Mouse (Mus musculus): ENCODE data around the gene Xpc. TPM values are rescaled to one million over a fixed set of nuclear protein-coding genes. Genes with fewer than 3 reads are reported as not detected.
"Not testable (repeated sequence)": the region's sequence is repeated elsewhere in the genome, so short reads cannot be mapped to it uniquely, and the experiment has no call there.

Xpc gene
- polyA plus RNA-seq, 1 experiment from 2014 or later, result 27.3 TPM

DNA sequence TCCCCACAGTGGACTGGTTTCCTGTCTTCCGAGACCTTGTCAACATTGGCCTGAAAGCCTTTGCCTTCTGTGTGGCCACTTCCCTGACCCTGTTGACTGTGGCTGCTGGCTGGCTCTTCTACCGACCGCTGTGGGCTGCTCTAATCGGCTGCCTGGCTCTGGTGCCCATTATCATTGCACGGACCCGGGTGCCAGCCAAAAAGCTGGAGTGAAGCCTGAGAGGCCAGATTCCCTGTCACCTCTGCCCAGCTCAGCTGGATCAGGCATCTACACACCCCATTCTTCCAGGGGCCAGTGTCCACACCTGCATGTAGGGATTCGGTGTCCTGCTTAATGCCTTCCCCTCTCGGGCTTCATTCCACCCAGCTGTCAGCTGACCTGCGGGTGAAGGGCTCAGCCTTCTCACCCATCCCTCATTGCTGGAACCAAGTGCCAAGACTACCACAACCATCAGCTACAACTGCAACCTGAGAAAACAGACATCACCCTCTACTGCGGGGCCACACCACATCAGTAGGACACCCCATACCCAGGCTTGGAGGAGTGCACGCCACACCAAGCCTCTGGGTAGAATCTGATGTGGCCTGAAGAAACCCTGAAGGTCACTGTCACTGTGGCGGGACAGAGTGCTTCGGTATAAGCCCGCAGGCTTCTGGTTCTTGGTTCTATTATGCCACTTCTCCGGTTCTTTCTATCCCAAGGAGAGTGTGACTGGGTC lies 28.8 kb downstream of the Xpc start:
- no peaks in the 10 kb centered on the region for H3K27me3 ChIP-seq (replicated peaks; ENCODE audit: low read depth, poor library complexity, severe bottlenecking)
- no peak overlapping the region for H3K27ac ChIP-seq (replicated peaks)
- peaks cover 99% of the 10 kb centered on the region for H3K36me3 ChIP-seq (replicated peaks)
- no peaks in the 10 kb centered on the region for H3K9me3 ChIP-seq
- 0 out of 2 replicates have a peak, but pooled peaks cover 5% of the 10 kb centered on the region for H3K4me1 ChIP-seq
- H3K4me3 ChIP-seq, result no peak overlapping the region
- 93% methylated on average over 15 of the region's 15 CpGs for WGBS
- DNase-seq (ENCODE audit: low spot score), result no peak

DNA sequence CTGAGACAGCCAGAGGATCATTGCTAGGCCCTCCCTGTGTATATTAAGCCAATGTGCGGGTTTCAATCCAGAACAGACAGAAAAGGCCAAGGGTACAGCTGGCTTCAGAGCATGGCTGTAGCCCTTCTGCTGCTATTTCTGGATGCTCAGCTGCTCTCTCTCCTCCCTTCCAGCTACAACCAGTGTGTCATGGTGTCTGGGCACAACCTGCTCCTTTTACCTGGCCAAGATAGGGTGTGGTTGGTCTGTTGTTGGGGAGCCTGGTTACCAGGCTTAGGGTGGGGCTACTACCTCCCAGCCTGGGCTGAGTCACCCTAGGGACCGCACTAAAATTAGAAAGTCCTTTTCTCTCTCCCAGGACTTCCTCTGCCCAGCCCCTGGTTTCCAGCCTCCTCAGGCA lies 32.3 kb downstream of the Xpc start:
- no peak for DNase-seq (ENCODE audit: low spot score)
- 98% methylated on average over 2 of the region's 2 CpGs for WGBS
- Histone ChIP-seq H3K4me3 (no peak overlapping the region), H3K36me3 (replicated peaks) (peaks cover 100% of the 10 kb centered on the region), H3K27ac (replicated peaks) (no peak overlapping the region), H3K4me1 (no peaks in the 10 kb centered on the region), H3K9me3 (no peaks in the 10 kb centered on the region), H3K27me3 (replicated peaks; ENCODE audit: low read depth, poor library complexity, severe bottlenecking) (no peaks in the 10 kb centered on the region)

DNA sequence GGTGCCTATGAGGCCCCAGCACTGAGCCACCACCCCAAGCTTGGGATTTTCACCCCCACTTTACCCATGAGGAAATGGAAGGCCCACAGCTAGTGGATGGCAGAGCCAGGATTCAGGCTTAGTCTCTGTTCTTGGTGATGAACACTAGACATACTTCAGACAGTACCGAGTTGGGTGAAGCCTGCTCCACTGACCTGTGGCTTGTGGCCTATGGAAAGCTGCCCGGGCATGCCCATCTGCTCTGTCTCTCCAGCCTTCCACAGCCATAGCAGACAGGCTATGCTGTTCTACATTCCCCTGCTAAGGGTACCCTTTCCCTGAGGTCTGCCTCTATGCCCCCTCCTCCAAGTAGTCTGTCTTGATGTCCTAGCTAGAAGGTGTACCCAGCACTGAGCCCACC lies 39.1 kb downstream of the Xpc start:
- WGBS, result 94% methylated on average over 2 of the region's 2 CpGs
- no peaks in the 10 kb centered on the region for H3K27me3 ChIP-seq (replicated peaks; ENCODE audit: low read depth, poor library complexity, severe bottlenecking)
- H3K4me3 ChIP-seq, result no peak overlapping the region
- H3K36me3 ChIP-seq (replicated peaks), result peaks cover 65% of the 10 kb centered on the region
- H3K4me1 ChIP-seq, result peaks cover 36% of the 10 kb centered on the region
- no peak for DNase-seq (ENCODE audit: low spot score)
- H3K9me3 ChIP-seq, result no peaks in the 10 kb centered on the region
- no peak overlapping the region for H3K27ac ChIP-seq (replicated peaks)

DNA sequence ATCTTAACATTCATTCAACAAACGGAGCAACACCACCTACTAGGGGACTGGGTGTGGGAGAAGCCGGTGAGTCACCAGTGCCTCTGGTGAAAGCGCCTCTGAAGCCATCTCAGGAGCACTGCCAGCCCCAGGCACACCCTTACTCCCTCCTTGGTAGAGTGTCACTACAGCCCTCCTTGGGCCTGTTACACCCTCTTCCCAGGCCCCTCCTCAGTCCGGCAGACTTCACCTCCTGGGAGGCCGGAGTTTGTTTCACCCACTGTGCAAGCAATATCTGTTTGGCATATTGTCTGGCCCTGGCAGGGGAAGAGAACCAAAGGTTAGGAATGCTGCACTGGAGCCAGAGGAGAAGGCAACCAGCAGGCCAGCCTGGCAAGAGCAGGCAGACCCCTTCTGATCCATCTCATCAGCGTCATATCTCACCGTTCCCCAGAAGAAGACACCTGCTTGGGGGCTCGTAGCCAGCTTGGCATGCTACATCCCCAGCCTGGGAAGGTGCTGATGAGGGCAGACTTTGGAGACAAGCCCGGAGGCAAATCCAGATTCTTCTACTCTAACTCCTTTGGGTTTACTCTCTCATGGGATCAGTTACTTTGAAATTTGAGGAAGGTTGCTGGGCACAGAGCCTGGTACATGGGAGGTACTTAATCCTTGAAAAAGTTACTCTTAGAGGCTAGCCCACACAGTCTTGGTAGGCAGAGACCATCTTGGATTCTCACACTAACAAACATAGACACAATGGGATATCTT lies 41.1 kb downstream of the Xpc start:
- no peak for DNase-seq (ENCODE audit: low spot score)
- Histone ChIP-seq H3K27ac (replicated peaks) (peak overlapping the region; percentile 91), H3K27me3 (replicated peaks; ENCODE audit: low read depth, poor library complexity, severe bottlenecking) (no peaks in the 10 kb centered on the region), H3K4me1 (peaks cover 36% of the 10 kb centered on the region), H3K4me3 (peak overlapping the region; percentile 82), H3K9me3 (no peaks in the 10 kb centered on the region), H3K36me3 (replicated peaks) (peaks cover 61% of the 10 kb centered on the region)
- WGBS, result 63% methylated on average over 9 of the region's 9 CpGs

DNA sequence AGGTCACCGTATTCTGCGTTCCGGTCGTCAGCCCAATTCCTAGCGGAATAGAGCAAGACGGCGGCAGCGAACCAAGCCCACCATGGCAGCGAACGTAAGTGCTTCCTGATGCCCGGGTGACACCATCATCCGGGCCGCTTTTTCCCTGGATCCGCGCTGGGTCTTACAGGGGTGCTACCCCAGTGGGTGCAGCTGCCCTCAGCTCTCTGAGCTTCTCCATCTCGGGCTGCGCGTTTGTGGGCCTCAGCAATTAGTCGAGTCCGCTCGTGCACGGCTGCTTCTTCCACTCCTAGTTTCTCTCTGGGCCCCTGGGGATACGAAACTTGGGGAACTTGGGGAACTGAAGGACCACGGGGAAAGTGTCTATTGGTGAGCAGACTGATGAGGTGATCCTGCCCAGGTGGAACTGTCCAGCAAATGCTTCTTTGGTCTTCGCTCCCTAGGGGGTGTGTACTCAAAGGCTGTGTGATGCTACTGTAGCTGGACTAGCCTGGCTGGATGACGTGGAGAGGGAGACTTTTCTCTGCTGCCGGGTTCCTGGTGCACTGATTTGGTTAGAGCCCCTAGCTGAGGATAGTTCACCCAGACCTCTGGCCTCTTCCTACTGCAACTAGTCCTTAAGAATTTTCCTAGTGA lies 41.8 kb downstream of the Xpc start:
- WGBS, result under 1% methylated on average over 27 of the region's 27 CpGs
- H3K36me3 ChIP-seq (replicated peaks), result peaks cover 61% of the 10 kb centered on the region

DNA sequence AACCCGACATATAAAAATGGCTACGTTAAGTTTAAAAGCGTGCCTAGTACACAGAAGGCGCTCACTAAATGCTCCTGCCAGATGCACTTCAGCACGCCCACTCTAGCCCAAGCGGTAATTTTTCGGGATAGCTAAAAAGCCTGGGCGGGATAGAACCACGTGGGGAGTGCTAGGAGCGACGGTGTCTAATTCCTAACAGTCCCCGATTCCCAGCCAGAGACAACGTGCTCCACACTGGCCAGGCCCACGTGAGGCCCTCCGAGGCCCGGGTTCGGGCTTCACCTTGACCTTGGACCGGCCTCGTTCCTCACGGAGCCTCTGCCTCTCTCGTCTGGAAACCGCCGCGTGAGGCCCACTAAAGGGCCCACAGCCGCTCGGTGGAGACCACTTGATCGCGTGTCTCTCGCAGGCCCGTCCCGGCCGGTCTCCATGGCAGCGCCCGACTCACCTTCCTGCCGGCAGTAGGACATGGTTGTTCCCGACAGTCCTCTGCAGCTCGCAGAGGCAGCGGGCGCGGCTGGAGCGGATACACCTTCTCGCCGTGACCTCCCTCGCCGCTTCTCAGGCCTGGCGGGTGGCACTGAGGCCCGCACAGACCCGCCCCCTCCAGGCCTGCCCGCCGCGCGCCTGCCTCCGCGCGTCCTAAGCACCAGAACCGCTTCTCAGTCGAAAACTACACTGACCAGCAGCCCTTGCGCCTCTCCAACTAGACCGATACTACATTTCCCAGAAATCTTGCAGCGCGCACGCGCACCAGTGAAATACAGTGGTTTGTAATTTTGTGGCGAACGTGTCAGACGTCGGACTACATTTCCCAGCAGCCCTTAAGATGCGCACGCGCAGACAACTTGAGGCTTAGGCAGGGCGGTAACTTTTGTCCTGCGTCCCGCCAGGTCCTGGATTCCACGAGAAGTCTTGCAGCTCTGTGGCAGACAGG lies 42.6 kb downstream of the Xpc start, which contains the start of the genes Chchd4 and Tmem43:
Chchd4 (minus strand) TSS at position 679 of the 937 bp plus-strand sequence.
Tmem43 (plus strand) TSS at position 836 of the 937 bp plus-strand sequence.
- Histone ChIP-seq H3K4me1 (peaks cover 36% of the 10 kb centered on the region), H3K4me3 (peak within 1 kb of the TSS; percentile 82), H3K36me3 (replicated peaks) (peaks cover 60% of the 10 kb centered on the region), H3K9me3 (no peaks in the 10 kb centered on the region), H3K27ac (replicated peaks) (peak within 1 kb of the TSS; percentile 91), H3K27me3 (replicated peaks; ENCODE audit: low read depth, poor library complexity, severe bottlenecking) (no peaks in the 10 kb centered on the region)
- WGBS, result under 1% methylated on average over 74 of the region's 74 CpGs
- DNase-seq (ENCODE audit: low spot score), result peak; percentile 98

More for the DNA sequence above, 41.8 kb downstream of the Xpc start:
- H3K4me1 ChIP-seq, result peaks cover 36% of the 10 kb centered on the region
- no peaks in the 10 kb centered on the region for H3K9me3 ChIP-seq
- no peak for DNase-seq (ENCODE audit: low spot score)
- H3K4me3 ChIP-seq, result peak overlapping the region; percentile 82
- no peaks in the 10 kb centered on the region for H3K27me3 ChIP-seq (replicated peaks; ENCODE audit: low read depth, poor library complexity, severe bottlenecking)
- H3K27ac ChIP-seq (replicated peaks), result peak overlapping the region; percentile 91

DNA sequence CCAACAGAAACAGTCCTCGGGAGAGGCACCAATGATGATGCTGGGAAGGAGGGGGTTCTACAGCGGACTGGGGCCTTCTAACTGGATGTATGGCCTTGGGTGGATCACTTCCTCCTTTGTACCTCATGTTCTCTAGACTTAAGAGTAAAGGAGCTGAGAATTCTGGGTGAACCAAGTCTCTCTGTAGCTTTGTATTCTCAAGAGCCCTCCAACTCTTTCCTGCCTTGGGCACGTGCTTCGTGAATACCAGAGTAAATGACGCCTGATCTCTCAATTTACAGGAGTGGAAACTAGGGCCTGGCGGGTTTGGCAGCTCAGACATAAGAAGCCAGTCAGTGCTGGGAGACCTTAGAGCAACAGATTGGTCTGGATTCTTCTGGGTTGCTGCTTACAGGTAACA lies 43.4 kb downstream of the Xpc start:
- DNase-seq (ENCODE audit: low spot score), result peak; percentile 27
- H3K27ac ChIP-seq (replicated peaks), result peak overlapping the region; percentile 91
- peaks cover 60% of the 10 kb centered on the region for H3K36me3 ChIP-seq (replicated peaks)
- H3K9me3 ChIP-seq, result no peaks in the 10 kb centered on the region
- no peaks in the 10 kb centered on the region for H3K27me3 ChIP-seq (replicated peaks; ENCODE audit: low read depth, poor library complexity, severe bottlenecking)
- H3K4me3 ChIP-seq, result peak overlapping the region; percentile 82
- peaks cover 36% of the 10 kb centered on the region for H3K4me1 ChIP-seq
- WGBS, result 28% methylated on average over 6 of the region's 6 CpGs

DNA sequence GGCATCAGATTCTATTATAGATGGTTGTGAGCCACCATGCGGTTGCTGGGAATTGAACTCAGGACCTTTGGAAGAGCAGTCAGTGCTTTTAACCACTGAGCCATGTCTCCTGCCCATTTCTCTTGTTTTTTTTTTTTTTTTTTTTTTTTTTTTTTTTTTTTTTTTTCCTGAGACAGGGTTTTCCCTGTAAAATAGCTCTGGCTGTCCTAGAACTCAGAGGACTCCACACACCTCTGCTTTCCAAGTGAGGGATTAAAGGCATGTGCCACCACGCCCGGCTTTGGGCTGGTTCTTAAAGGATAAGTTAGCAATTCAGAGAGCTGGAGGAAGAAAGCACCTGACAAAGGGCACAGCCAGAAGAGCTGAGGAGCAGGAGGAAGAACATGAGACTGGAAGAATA lies 44.3 kb downstream of the Xpc start:
- WGBS, result 88% methylated on average over 3 of the region's 3 CpGs
- not testable (repeated sequence) for DNase-seq (ENCODE audit: low spot score)

DNA sequence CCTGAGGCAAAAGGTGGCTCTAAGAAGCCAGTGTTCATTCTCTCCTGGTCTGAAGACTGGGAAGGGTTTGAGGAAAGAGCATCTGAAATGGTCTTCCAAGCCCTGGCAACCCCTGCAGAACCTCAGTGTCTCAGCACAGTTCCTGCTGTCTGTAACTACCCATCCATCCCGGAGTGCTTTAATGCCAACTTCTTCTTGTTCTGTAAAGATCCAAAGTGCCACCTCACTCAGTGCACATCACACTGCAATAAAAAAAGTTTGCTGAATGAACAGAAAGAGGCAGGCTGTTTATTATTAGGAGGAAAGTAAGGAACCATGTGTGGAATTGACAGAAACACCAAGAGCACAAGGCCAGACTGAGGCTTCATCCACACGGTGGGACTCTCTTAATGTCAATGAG lies 45.0 kb downstream of the Xpc start:
- Histone ChIP-seq H3K4me1 (peaks cover 32% of the 10 kb centered on the region), H3K4me3 (no peak overlapping the region), H3K36me3 (replicated peaks) (peaks cover 60% of the 10 kb centered on the region), H3K27ac (replicated peaks) (no peak overlapping the region), H3K27me3 (replicated peaks; ENCODE audit: low read depth, poor library complexity, severe bottlenecking) (no peaks in the 10 kb centered on the region), H3K9me3 (no peaks in the 10 kb centered on the region)
- no peak for DNase-seq (ENCODE audit: low spot score)
- 89% methylated on average over 2 of the region's 2 CpGs for WGBS

More for the DNA sequence above, 44.3 kb downstream of the Xpc start:
- H3K4me1 ChIP-seq, result peaks cover 33% of the 10 kb centered on the region
- H3K27ac ChIP-seq (replicated peaks); H3K27me3 ChIP-seq (replicated peaks; ENCODE audit: low read depth, poor library complexity, severe bottlenecking); H3K9me3 ChIP-seq: not testable (repeated sequence)
- peaks cover 60% of the 10 kb centered on the region for H3K36me3 ChIP-seq (replicated peaks)
- peak overlapping the region; percentile 82; the same call in 1 of the 2 replicates for H3K4me3 ChIP-seq

DNA sequence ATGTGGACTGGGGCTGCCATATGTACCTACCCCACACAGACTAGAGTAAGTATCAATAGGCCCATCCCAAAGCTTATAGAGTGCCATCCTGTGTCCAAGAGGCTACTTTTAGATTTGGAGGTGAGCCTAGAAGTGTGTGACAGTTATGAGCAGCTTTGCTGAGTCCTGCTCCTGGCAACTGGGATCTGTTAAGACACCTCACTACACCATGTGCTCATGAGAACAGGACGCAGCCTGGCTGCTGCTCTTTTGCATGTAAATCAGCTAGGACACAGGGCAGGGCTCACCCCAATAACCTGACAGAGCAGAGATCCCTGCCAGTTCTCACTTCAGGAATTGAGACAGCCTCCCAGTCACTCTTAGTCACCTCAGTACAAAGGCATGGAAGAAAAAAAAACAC lies 48.6 kb downstream of the Xpc start:
- Histone ChIP-seq H3K9me3 (no peaks in the 10 kb centered on the region), H3K27me3 (replicated peaks; ENCODE audit: low read depth, poor library complexity, severe bottlenecking) (no peaks in the 10 kb centered on the region), H3K4me3 (no peak overlapping the region), H3K4me1 (peaks cover 6% of the 10 kb centered on the region), H3K27ac (replicated peaks) (no peak overlapping the region), H3K36me3 (replicated peaks) (peaks cover 90% of the 10 kb centered on the region)
- DNase-seq (ENCODE audit: low spot score), result no peak
- WGBS, result 89% methylated on average over 1 of the region's 1 CpGs

DNA sequence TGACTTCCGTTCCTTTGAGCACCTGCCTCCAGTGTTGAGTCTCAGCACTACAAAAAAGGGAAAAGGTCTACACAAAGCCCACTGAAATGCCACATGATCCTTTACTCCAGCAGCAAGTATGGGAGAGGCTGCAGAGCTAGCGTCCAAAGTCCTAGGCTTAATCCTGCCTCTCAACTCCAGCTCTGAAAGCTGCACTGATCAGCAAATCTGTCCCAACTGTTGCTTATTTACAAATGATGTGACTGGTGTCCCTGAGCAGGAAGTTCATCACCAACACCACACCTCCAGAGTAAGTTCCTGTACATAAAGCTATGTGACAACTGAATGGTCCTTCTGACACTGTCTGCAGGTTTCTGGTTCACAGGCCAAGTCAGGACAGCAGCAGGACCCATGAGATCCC lies 49.9 kb downstream of the Xpc start:
- DNase-seq (ENCODE audit: low spot score), result no peak
- H3K4me1 ChIP-seq, result no peaks in the 10 kb centered on the region; the same call in 1 of the 2 replicates
- WGBS, result 88% methylated on average over 2 of the region's 2 CpGs
- no peak overlapping the region for H3K4me3 ChIP-seq
- H3K9me3 ChIP-seq, result no peaks in the 10 kb centered on the region
- H3K27ac ChIP-seq (replicated peaks), result no peak overlapping the region
- no peaks in the 10 kb centered on the region for H3K27me3 ChIP-seq (replicated peaks; ENCODE audit: low read depth, poor library complexity, severe bottlenecking)
- peaks cover 86% of the 10 kb centered on the region for H3K36me3 ChIP-seq (replicated peaks)

DNA sequence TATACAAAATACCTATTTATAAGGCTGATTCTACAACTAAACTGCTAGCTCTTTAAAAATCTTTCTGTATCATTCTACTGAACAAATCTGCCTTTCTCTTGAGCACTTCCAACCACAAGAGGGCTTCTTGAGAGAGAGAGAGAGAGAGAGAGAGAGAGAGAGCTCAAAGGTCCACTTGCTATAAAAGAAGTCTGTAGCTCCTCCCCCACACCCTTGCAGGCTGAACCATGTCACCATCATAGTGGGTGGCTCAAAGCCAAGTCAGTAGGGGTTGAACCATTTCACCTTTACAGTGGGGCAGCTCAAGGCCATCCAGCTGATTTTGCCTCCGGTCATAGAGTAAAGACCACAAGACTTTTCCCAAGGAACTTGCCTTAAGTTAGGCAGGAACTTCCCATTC lies 56.2 kb downstream of the Xpc start:
- H3K27me3 ChIP-seq (replicated peaks; ENCODE audit: low read depth, poor library complexity, severe bottlenecking), result no peaks in the 10 kb centered on the region
- no peak overlapping the region for H3K4me3 ChIP-seq
- WGBS, result 94% methylated on average over 1 of the region's 1 CpGs
- no peak overlapping the region for H3K27ac ChIP-seq (replicated peaks)
- H3K36me3 ChIP-seq (replicated peaks), result peaks cover 24% of the 10 kb centered on the region
- H3K9me3 ChIP-seq, result no peaks in the 10 kb centered on the region
- peaks cover 3% of the 10 kb centered on the region; the same call in 1 of the 2 replicates for H3K4me1 ChIP-seq
- no peak for DNase-seq (ENCODE audit: low spot score)
